Mouse (Mus musculus) liver, postnatal 0 days (tissue): Measurements from ENCODE around the gene Tcf20. TPM values are rescaled to one million over a fixed set of nuclear protein-coding genes. Genes with fewer than 3 reads are reported as not detected.
A peak's percentile ranks its signal among the peaks of the same experiment; 100 is the strongest.

Experiments
- ATAC-seq: fragments of 200-750 bp; cut with Nextera tagmentation; 2 replicates; pipeline ENCODE4 v1.8.0; 2017; ENCODE audit warnings: mild to moderate bottlenecking, moderate library complexity
- DNase-seq: peaks from one replicate; pipeline ENCODE4 v3.0.0-alpha.2; 2016
- H3K27ac ChIP-seq: fragments of 300-500 bp; sonication (generic); 2 replicates; pipeline ENCODE4 v1.5.1; 2014; ENCODE audit warnings: antibody characterized with exemption, moderate library complexity, mild to moderate bottlenecking, low read depth
- H3K27me3 ChIP-seq: fragments of 300-500 bp; sonication (generic); 2 replicates; pipeline ENCODE4 v1.6.1; 2014; ENCODE audit warnings: low read length, control low read depth, mixed read lengths; ENCODE audit not compliant: insufficient read depth
- H3K36me3 ChIP-seq: fragments of 300-500 bp; sonication (generic); replicated peaks from 2 replicates; pipeline ENCODE4 v1.6.1; 2014; ENCODE audit warnings: mild to moderate bottlenecking, control low read depth, low read length, moderate library complexity, mixed read lengths; ENCODE audit not compliant: insufficient read depth
- H3K4me1 ChIP-seq: fragments of 300-500 bp; sonication (generic); 2 replicates; pipeline ENCODE4 v1.6.1; 2014; ENCODE audit warnings: antibody characterized with exemption, mild to moderate bottlenecking, control low read depth; ENCODE audit not compliant: insufficient read depth
- H3K4me2 ChIP-seq: fragments of 300-500 bp; sonication (generic); 2 replicates; pipeline ENCODE4 v1.6.1; 2014; ENCODE audit warnings: low read depth, mild to moderate bottlenecking, low read length, moderate library complexity, mixed read lengths
- H3K4me3 ChIP-seq: fragments of 300-500 bp; sonication (generic); 2 replicates; pipeline ENCODE4 v1.5.1; 2014; ENCODE audit warnings: low read depth, low read length
- H3K9ac ChIP-seq: fragments of 300-500 bp; sonication (generic); replicated peaks from 2 replicates; pipeline ENCODE4 v1.6.1; 2014; ENCODE audit warnings: mild to moderate bottlenecking, moderate library complexity
- H3K9me3 ChIP-seq: fragments of 300-500 bp; sonication (generic); 2 replicates; pipeline ENCODE4 v1.6.1; 2016; ENCODE audit warnings: mild to moderate bottlenecking, control low read depth, low read length, mixed read lengths
- CTCF ChIP-seq: sonication (generic); IDR thresholded peaks from 2 replicates; pipeline ENCODE4 v1.5.1; 2016; ENCODE audit warnings: antibody characterized with exemption, low read depth
- EP300 ChIP-seq: IDR thresholded peaks from 2 replicates; pipeline ENCODE4 v1.6.1; 2016; ENCODE audit warnings: antibody characterized with exemption, low read depth, mild to moderate bottlenecking
- WGBS: fragments of 180-500 bp; shearing (Covaris S2); extraction: QIAGEN DNeasy Blood & Tissue Kit; methylation state at CpG from one replicate; pipeline ENCODE4 v1.1.7; 2014; ENCODE audit not compliant: insufficient replicate concordance; 5-methylcytosine and 5-hydroxymethylcytosine counted together
- polyA plus RNA-seq: library from polyadenylated mRNA; unstranded; fragments of >200 nt; fragmentation: Nextera tagmentation; extraction: Ambion mirVana; gene quantifications from 2 replicates; pipeline ENCODE4 v1.2.1, GENCODE M21; 2015

Gene Tcf20
- polyA plus RNA-seq, 1 experiment from 2014 or later: 1.8 TPM

DNA sequence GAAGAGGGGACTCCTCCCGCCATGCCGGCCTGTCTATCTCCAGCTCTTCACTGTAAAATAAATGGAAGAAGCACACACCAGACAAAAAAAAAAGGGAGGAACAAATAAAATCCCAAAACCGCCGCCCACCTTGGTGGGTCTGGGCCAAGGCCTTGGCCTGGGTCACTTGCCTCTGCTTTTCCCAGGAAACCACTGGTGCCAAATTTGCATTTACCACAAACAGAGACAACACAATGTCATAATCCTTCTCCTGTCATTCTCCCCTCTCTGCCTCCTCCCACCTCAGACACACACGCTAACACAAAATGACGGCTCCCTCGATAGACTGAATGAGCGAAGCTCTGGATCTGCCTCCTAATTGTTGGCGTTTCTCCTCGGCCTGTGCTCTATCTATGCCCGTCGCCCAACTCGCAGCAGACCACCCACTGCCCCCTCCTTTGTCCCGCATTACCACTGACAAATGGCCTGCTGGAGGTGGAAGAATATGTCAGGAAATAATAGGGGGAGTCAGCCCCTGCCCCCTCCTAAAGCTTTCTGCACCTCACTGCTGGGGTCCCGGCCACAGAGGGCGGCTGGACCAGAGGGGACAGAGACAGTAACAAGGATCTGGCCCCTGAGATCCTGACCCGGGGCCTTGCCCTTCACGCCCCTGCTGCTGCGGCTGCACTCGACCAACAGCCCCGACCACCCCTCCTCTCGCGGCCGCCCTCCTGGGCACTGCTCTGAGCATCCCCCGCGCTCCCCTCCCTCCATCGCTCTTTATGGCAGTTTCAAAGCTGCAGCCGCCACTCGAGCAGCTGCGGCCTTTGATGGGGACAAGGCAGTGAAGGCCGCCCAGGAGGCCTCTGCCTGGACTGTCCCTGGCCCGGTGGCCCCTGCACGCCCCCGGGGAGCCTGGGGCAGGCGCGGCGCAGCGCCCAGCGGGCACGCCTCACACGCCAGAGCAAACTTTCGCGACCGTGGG is 76.4 kb downstream of the Tcf20 start:
- H3K27ac ChIP-seq: no peak overlapping the region
- 0 out of 2 replicates have a peak overlapping the region, but pooled peaks have one; percentile 10 for H3K4me3 ChIP-seq
- TF ChIP-seq EP300 (no peak), CTCF (no peak)
- WGBS: 24% methylated on average over 44 of the region's 44 CpGs
- no peak for DNase-seq
- H3K4me2 ChIP-seq: peak overlapping the region; percentile 30; the same call in 1 of the 2 replicates
- 0 out of 2 replicates have a peak overlapping the region, but pooled peaks have one; percentile 12 for H3K9ac ChIP-seq
- ATAC-seq: no peak
- no peaks in the 10 kb centered on the region for H3K36me3 ChIP-seq
- no peaks in the 10 kb centered on the region for H3K9me3 ChIP-seq
- peaks cover 22% of the 10 kb centered on the region for H3K27me3 ChIP-seq
- no peaks in the 10 kb centered on the region; the same call in 1 of the 2 replicates for H3K4me1 ChIP-seq

DNA sequence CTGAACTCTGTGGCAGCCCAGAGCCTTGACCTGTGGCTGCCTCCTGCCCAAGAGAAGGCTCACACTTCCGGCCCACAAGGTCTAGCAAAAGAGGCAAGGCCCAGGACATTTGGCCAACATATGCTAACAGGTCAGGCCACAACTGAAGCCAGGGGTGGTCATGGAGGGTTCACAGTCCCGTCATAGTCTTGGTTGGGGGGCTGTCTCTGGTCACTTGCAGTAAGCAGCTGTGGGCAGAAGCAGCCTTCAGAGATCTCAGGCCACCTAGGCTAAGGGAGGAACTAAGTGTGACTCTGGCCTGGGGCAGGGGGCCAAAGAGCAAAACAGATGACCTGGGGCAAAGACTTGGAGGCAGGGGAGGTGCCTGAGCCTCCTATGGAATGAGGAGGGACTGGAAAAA is 77.1 kb downstream of the Tcf20 start:
- Histone ChIP-seq H3K9ac (no peak overlapping the region), H3K9me3 (no peaks in the 10 kb centered on the region), H3K4me3 (no peak overlapping the region), H3K4me2 (no peak overlapping the region), H3K27me3 (peaks cover 22% of the 10 kb centered on the region), H3K4me1 (no peaks in the 10 kb centered on the region; the same call in 1 of the 2 replicates), H3K27ac (no peak overlapping the region), H3K36me3 (no peaks in the 10 kb centered on the region)
- TF ChIP-seq CTCF: no peak
- TF ChIP-seq EP300: no peak
- ATAC-seq: no peak
- 70% methylated on average over 2 of the region's 2 CpGs for WGBS
- DNase-seq: no peak

DNA sequence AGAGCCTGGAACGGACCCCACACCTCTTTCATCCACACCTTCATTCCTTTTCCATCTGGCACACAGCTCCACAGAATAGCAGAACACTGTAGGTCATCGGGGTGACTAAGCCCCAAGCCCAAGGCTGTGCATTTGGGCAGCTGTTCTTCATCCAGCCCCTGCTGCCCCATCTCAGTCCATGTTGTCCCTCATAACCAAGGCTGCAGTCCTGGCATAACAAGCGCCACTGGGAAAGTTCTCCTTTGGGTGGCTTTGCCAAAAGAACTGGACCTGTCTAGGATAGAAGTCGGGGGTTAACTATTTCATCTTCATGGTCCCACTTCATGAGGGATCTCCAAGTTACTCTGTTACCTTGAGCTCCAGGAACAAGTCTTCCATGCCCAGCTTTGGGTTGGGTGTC is 77.9 kb downstream of the Tcf20 start:
- no peak overlapping the region for H3K4me2 ChIP-seq
- H3K4me3 ChIP-seq: no peak overlapping the region
- 79% methylated on average over 4 of the region's 4 CpGs for WGBS
- ATAC-seq: no peak
- no peaks in the 10 kb centered on the region for H3K9me3 ChIP-seq
- H3K4me1 ChIP-seq: no peaks in the 10 kb centered on the region; the same call in 1 of the 2 replicates
- TF ChIP-seq CTCF: no peak
- TF ChIP-seq EP300: no peak
- DNase-seq: no peak
- H3K9ac ChIP-seq: no peak overlapping the region
- peaks cover 22% of the 10 kb centered on the region for H3K27me3 ChIP-seq
- H3K27ac ChIP-seq: no peak overlapping the region
- H3K36me3 ChIP-seq: no peaks in the 10 kb centered on the region

DNA sequence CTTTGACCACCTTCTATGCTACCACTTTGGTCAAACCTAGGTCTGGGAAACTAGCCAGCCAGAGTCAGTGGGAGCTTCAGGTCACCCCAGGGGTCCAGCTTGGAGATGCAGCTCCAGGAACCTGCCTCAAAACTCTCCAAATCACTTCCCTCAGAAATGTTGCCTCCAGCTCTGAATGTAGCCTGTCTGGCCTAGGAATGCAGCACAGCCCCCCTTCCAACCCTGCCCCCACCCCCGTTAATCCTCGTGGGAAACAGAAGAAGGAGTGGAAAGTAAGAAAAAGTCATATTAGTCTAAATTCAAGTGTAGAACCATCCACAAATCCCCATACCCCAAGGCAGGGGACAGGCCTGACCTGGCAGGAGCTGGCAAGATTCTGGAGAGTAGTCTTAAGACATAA is 79.2 kb downstream of the Tcf20 start:
- ATAC-seq: no peak
- TF ChIP-seq CTCF (no peak), EP300 (no peak)
- no peaks in the 10 kb centered on the region for H3K36me3 ChIP-seq
- no peak overlapping the region for H3K9ac ChIP-seq
- H3K4me1 ChIP-seq: no peaks in the 10 kb centered on the region
- no peak overlapping the region for H3K27ac ChIP-seq
- DNase-seq: no peak
- WGBS: 48% methylated on average over 2 of the region's 2 CpGs
- H3K27me3 ChIP-seq: peaks cover 22% of the 10 kb centered on the region
- H3K4me3 ChIP-seq: no peak overlapping the region
- no peaks in the 10 kb centered on the region for H3K9me3 ChIP-seq
- H3K4me2 ChIP-seq: no peak overlapping the region

DNA sequence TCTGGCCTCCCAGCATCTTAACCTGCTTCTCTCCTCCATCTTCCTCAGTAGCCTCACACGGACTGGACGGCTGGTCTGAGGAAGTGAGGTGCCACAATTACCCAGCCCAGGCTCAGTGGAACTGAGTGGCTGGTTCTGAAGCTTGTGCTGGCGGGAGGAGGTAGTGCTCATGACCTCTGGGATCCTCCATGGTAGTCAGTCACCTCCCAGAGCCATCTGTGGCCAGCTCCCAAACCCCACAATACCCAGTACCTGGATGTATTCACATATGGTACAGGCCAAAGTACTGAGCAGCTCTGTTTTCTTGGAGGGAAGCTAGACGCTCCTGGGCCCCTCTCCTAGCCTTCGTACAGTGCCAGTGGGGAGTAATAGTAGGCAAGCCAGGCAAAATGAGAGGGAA is 80.4 kb downstream of the Tcf20 start:
- DNase-seq: no peak
- Histone ChIP-seq H3K9me3 (no peaks in the 10 kb centered on the region), H3K27me3 (peaks cover 14% of the 10 kb centered on the region; the same call in 1 of the 2 replicates), H3K4me3 (no peak overlapping the region), H3K27ac (no peak overlapping the region), H3K9ac (no peak overlapping the region), H3K4me2 (no peak overlapping the region), H3K4me1 (no peaks in the 10 kb centered on the region), H3K36me3 (no peaks in the 10 kb centered on the region)
- 77% methylated on average over 5 of the region's 5 CpGs for WGBS
- no peak for ATAC-seq
- TF ChIP-seq EP300: no peak

DNA sequence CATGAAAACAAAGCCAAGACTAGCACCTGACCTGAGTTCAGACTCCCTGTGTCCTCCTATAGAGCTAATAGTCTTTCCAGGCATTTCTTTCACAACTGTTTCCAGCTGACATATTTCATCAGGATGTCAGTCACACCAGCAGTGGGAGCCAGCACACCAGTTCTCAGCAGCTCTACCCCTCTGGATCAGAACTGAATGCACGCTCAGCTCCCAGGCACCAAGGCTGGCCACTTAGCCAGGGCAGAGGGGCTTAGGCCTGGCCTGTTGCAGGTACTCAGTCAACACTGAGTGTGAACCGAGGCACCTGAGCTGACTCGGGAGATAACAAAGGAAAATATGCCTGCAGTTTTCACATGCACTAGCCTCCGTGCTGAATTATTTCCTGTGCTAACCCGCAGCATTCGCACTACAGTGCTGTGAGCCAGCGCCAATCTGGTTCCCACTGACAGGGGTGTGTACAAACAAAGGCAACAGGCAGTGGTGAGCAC is 81.1 kb downstream of the Tcf20 start:
- Histone ChIP-seq H3K9me3 (no peaks in the 10 kb centered on the region), H3K4me2 (no peak overlapping the region), H3K36me3 (no peaks in the 10 kb centered on the region), H3K4me3 (no peak overlapping the region), H3K9ac (no peak overlapping the region), H3K4me1 (no peaks in the 10 kb centered on the region), H3K27me3 (0 out of 2 replicates have a peak, but pooled peaks cover 9% of the 10 kb centered on the region), H3K27ac (no peak overlapping the region)
- DNase-seq (peak; percentile 11), ATAC-seq (peak; percentile 25; the same call in 1 of the 2 replicates)
- TF ChIP-seq EP300 (no peak), CTCF (peak; percentile 28)
- 60% methylated on average over 7 of the region's 7 CpGs for WGBS
